Mouse (Mus musculus): ENCODE measurements around the gene Ntf5.
"Not testable (repeated sequence)": the region's sequence is repeated elsewhere in the genome, so short reads cannot be mapped to it uniquely, and the experiment has no call there.

The Ntf5 gene

GRCm38 (mm10) chr7:45413113-45413863 is at the start of gene Ntf5:
Ntf5 (plus strand) TSS chr7:45413695.
- DNase-seq (ENCODE audit: extremely low read depth, insufficient read length, low spot score): peak; percentile 39

- DNase-seq (ENCODE audit: extremely low read depth, insufficient read length, low spot score): no peak
Observed at GRCm38 (mm10) chr7:45363983-45364382, 49.5 kb upstream of the Ntf5 start.

- peak; percentile 65 for DNase-seq (ENCODE audit: extremely low read depth, insufficient read length, low spot score)
Observed at GRCm38 (mm10) chr7:45365742-45366651, 47.5 kb upstream of the Ntf5 start.

- no peak for DNase-seq (ENCODE audit: extremely low read depth, insufficient read length, low spot score)
Observed at GRCm38 (mm10) chr7:45366652-45367019, 46.9 kb upstream of the Ntf5 start, which contains the start of gene Ppfia3. Ppfia3 (minus strand) TSS chr7:45367019.

GRCm38 (mm10) chr7:45367020-45367880 is 46.2 kb upstream of the Ntf5 start:
- DNase-seq (ENCODE audit: extremely low read depth, insufficient read length, low spot score): peak; percentile 98

- DNase-seq (ENCODE audit: extremely low read depth, insufficient read length, low spot score): peak; percentile 34
Observed at GRCm38 (mm10) chr7:45368178-45368577, 45.3 kb upstream of the Ntf5 start.

GRCm38 (mm10) chr7:45369022-45369745 is 44.3 kb upstream of the Ntf5 start:
- no peak for DNase-seq (ENCODE audit: extremely low read depth, insufficient read length, low spot score)

GRCm38 (mm10) chr7:45369836-45370474 is 43.5 kb upstream of the Ntf5 start:
- peak; percentile 28 for DNase-seq (ENCODE audit: extremely low read depth, insufficient read length, low spot score)

GRCm38 (mm10) chr7:45370475-45371311 is 42.8 kb upstream of the Ntf5 start, which contains the start of gene Lin7b:
Lin7b (minus strand) TSS chr7:45370583.
- peak; percentile 37 for DNase-seq (ENCODE audit: extremely low read depth, insufficient read length, low spot score)

- DNase-seq (ENCODE audit: extremely low read depth, insufficient read length, low spot score): no peak
Observed at GRCm38 (mm10) chr7:45372371-45372770, 41.1 kb upstream of the Ntf5 start.

- DNase-seq (ENCODE audit: extremely low read depth, insufficient read length, low spot score): no peak
Observed at GRCm38 (mm10) chr7:45374620-45375019, 38.9 kb upstream of the Ntf5 start.

GRCm38 (mm10) chr7:45376057-45376456 is 37.4 kb upstream of the Ntf5 start:
- no peak for DNase-seq (ENCODE audit: extremely low read depth, insufficient read length, low spot score)

GRCm38 (mm10) chr7:45386077-45386476 is 27.4 kb upstream of the Ntf5 start:
- DNase-seq (ENCODE audit: extremely low read depth, insufficient read length, low spot score): no peak

- no peak for DNase-seq (ENCODE audit: extremely low read depth, insufficient read length, low spot score)
Observed at GRCm38 (mm10) chr7:45395129-45395541, 18.4 kb upstream of the Ntf5 start.

- DNase-seq (ENCODE audit: extremely low read depth, insufficient read length, low spot score): peak; percentile 99
Observed at GRCm38 (mm10) chr7:45395578-45396336, 17.7 kb upstream of the Ntf5 start, which contains the start of gene Snrnp70. Snrnp70 (minus strand) TSS chr7:45395742.

- not testable (repeated sequence) for DNase-seq (ENCODE audit: extremely low read depth, insufficient read length, low spot score)
Observed at GRCm38 (mm10) chr7:45396337-45396775, 17.1 kb upstream of the Ntf5 start.

- DNase-seq (ENCODE audit: extremely low read depth, insufficient read length, low spot score): no peak
Observed at GRCm38 (mm10) chr7:45396787-45397186, 16.7 kb upstream of the Ntf5 start.
